Mouse (Mus musculus): ENCODE data around the gene Dbp. TPM values are rescaled to one million over a fixed set of nuclear protein-coding genes. Genes with fewer than 3 reads are reported as not detected.

The Dbp gene
- polyA plus RNA-seq, 1 experiment, result 5.6 TPM

DNA sequence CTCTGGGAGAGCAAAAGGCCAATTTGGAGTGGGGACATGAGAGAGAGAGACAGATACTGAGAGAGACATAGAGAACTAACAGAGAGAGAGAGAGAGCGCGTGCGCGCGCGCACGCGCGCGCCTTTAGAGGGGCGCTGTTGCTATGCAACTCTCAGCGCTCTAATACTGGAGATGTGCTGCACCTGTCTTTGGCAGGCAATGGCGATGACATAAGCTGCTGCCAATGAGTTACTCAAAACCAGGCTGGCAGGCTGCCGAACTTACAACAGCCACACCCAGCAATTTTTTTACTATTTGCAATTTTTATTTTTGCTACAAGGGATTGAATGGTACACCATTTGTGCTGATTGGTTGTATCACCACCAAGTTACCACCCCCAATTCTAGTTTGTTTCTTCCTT, 37.1 kb upstream of the Dbp start:
- no peak for TF ChIP-seq USF1 (IDR thresholded peaks at IDR 0.05; ENCODE audit: low read depth)
- TF ChIP-seq MYOG (IDR thresholded peaks at IDR 0.05; ENCODE audit: control insufficient read depth, extremely low read depth, insufficient read length), result no peak
- no peak for TF ChIP-seq CEBPB (IDR thresholded peaks at IDR 0.05; ENCODE audit: low read depth)
- TF ChIP-seq CTCF (IDR thresholded peaks at IDR 0.05; ENCODE audit: control insufficient read depth, insufficient read depth, insufficient read length), result no peak
- TF ChIP-seq MAX (IDR thresholded peaks at IDR 0.05), result no peak
- TF ChIP-seq FOSL1 (IDR thresholded peaks at IDR 0.05; ENCODE audit: insufficient read depth, low read length, poor library complexity, severe bottlenecking), result no peak
- no peak for TF ChIP-seq MYOD1 (IDR thresholded peaks at IDR 0.05; ENCODE audit: control insufficient read depth, insufficient read length, low read depth)
- Histone ChIP-seq H3K4me3 (ENCODE audit: insufficient read depth, poor library complexity, severe bottlenecking) (no peak overlapping the region), H3K27me3 (ENCODE audit: control insufficient read depth, insufficient read depth, insufficient read length) (no peaks in the 10 kb centered on the region), H3K79me2 (ENCODE audit: control insufficient read depth, insufficient read depth) (no peaks in the 10 kb centered on the region), H3K79me3 (ENCODE audit: low read depth) (no peaks in the 10 kb centered on the region), H3ac (ENCODE audit: control insufficient read depth, insufficient read length, low read depth) (no peak overlapping the region), H3K36me3 (ENCODE audit: control insufficient read depth, insufficient read depth) (no peaks in the 10 kb centered on the region)

- no peaks in the 10 kb centered on the region for H3K36me3 ChIP-seq (ENCODE audit: control insufficient read depth, insufficient read depth)
- H3K79me3 ChIP-seq (ENCODE audit: low read depth), result no peaks in the 10 kb centered on the region
- TF ChIP-seq MYOG (IDR thresholded peaks at IDR 0.05; ENCODE audit: control insufficient read depth, extremely low read depth, insufficient read length), result no peak
- no peak overlapping the region for H3K4me3 ChIP-seq (ENCODE audit: insufficient read depth, poor library complexity, severe bottlenecking)
- no peaks in the 10 kb centered on the region for H3K79me2 ChIP-seq (ENCODE audit: control insufficient read depth, insufficient read depth)
- no peaks in the 10 kb centered on the region for H3K27me3 ChIP-seq (ENCODE audit: control insufficient read depth, insufficient read depth, insufficient read length)
- no peak overlapping the region for H3ac ChIP-seq (ENCODE audit: control insufficient read depth, insufficient read length, low read depth)
Observed at GRCm38 (mm10) chr7:45668921-45669320, 36.0 kb upstream of the Dbp start.

DNA sequence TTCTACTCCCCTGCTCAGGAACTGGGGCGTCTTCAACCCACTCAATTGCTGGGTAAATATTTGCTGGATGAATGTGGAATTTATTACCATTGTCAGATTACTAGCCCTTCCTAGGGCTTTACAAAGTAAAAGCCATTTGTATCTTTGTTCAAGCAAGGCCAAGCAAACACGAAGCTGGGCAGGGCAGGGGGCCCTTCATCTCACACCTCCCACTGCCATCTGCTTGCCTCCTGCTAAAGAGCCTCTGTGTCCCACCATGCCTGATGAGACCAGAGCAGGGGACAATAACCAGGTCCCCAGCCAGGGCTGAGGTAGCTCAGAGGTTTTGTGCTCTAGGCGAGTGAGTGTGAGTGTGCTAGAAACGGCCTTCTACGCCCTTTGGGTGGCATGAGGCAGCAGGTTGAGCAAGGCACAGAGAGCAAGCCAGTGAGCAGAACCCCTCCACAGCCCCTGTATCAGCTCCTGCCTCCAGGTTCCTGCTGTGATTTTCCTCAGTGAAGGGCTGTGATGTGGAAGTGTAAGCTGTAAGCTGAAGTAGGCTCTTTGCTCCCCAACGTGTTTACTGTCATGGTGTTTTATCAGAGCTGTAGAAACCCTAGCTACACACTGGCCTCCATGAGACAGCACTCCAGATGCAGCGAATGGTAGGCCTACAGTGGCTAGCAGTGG, 27.1 kb upstream of the Dbp start:
- H3K79me3 ChIP-seq (ENCODE audit: low read depth), result no peaks in the 10 kb centered on the region
- no peaks in the 10 kb centered on the region for H3K79me2 ChIP-seq (ENCODE audit: control insufficient read depth, insufficient read depth)
- TF ChIP-seq MYOD1 (IDR thresholded peaks at IDR 0.05; ENCODE audit: control insufficient read depth, insufficient read length, low read depth), result no peak
- TF ChIP-seq USF1 (IDR thresholded peaks at IDR 0.05; ENCODE audit: low read depth), result no peak
- no peak for TF ChIP-seq CEBPB (IDR thresholded peaks at IDR 0.05; ENCODE audit: low read depth)
- no peak for TF ChIP-seq MYOG (IDR thresholded peaks at IDR 0.05; ENCODE audit: control insufficient read depth, extremely low read depth, insufficient read length)
- TF ChIP-seq MAX (IDR thresholded peaks at IDR 0.05), result no peak
- TF ChIP-seq CTCF (IDR thresholded peaks at IDR 0.05; ENCODE audit: control insufficient read depth, insufficient read depth, insufficient read length), result no peak
- TF ChIP-seq FOSL1 (IDR thresholded peaks at IDR 0.05; ENCODE audit: insufficient read depth, low read length, poor library complexity, severe bottlenecking), result no peak
- H3ac ChIP-seq (ENCODE audit: control insufficient read depth, insufficient read length, low read depth), result no peak overlapping the region
- H3K4me3 ChIP-seq (ENCODE audit: insufficient read depth, poor library complexity, severe bottlenecking), result no peak overlapping the region
- no peaks in the 10 kb centered on the region for H3K27me3 ChIP-seq (ENCODE audit: control insufficient read depth, insufficient read depth, insufficient read length)
- no peaks in the 10 kb centered on the region for H3K36me3 ChIP-seq (ENCODE audit: control insufficient read depth, insufficient read depth)

GRCm38 (mm10) chr7:45678513-45678912, 26.4 kb upstream of the Dbp start:
- H3K27me3 ChIP-seq (ENCODE audit: control insufficient read depth, insufficient read depth, insufficient read length), result no peaks in the 10 kb centered on the region
- no peaks in the 10 kb centered on the region for H3K79me2 ChIP-seq (ENCODE audit: control insufficient read depth, insufficient read depth)
- H3K36me3 ChIP-seq (ENCODE audit: control insufficient read depth, insufficient read depth), result no peaks in the 10 kb centered on the region
- H3K79me3 ChIP-seq (ENCODE audit: low read depth), result no peaks in the 10 kb centered on the region
- H3ac ChIP-seq (ENCODE audit: control insufficient read depth, insufficient read length, low read depth), result no peak overlapping the region
- TF ChIP-seq CTCF (IDR thresholded peaks at IDR 0.05; ENCODE audit: control insufficient read depth, insufficient read depth, insufficient read length) (no peak), MAX (IDR thresholded peaks at IDR 0.05) (no peak), MYOG (IDR thresholded peaks at IDR 0.05; ENCODE audit: control insufficient read depth, extremely low read depth, insufficient read length) (no peak), MYOD1 (IDR thresholded peaks at IDR 0.05; ENCODE audit: control insufficient read depth, insufficient read length, low read depth) (no peak), USF1 (IDR thresholded peaks at IDR 0.05; ENCODE audit: low read depth) (no peak), FOSL1 (IDR thresholded peaks at IDR 0.05; ENCODE audit: insufficient read depth, low read length, poor library complexity, severe bottlenecking) (no peak), CEBPB (IDR thresholded peaks at IDR 0.05; ENCODE audit: low read depth) (no peak)
- H3K4me3 ChIP-seq (ENCODE audit: insufficient read depth, poor library complexity, severe bottlenecking), result no peak overlapping the region

DNA sequence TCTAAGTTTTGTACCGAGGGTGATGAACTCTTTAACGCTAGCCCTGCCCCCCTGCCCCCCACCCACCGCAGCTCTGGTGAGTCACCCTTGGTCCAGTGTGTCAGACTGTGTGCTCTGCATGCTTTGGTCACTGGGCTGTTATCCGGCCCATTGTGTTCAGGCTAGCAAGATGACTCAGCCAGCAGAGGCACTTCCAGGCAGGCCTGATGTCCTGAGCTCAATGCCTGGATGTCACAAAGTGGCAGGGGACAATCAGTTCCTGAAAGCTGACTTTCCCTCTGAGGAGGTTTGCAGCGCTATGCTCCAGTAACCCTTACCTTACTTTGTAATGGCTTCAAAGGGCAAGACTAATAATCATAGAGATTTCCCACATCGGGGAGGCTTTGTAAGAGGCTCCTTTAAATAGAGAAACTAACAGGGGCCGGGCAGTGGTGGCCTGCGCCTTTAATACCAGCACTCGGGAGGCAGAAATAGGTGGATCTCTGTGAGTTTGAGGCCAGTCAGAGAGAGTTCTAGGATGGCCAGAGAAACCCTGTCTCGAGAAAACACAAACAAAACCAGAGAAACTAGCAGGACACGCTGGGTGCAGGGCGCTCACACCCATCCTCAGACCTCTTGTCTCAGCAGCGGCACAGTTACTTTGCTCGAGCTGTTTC, 24.8 kb upstream of the Dbp start:
- no peaks in the 10 kb centered on the region for H3K27me3 ChIP-seq (ENCODE audit: control insufficient read depth, insufficient read depth, insufficient read length)
- H3ac ChIP-seq (ENCODE audit: control insufficient read depth, insufficient read length, low read depth), result no peak overlapping the region
- no peak overlapping the region for H3K4me3 ChIP-seq (ENCODE audit: insufficient read depth, poor library complexity, severe bottlenecking)

More for the DNA sequence above, 24.8 kb upstream of the Dbp start:
- Histone ChIP-seq H3K36me3 (ENCODE audit: control insufficient read depth, insufficient read depth) (no peaks in the 10 kb centered on the region), H3K79me2 (ENCODE audit: control insufficient read depth, insufficient read depth) (no peaks in the 10 kb centered on the region), H3K79me3 (ENCODE audit: low read depth) (no peaks in the 10 kb centered on the region)
- TF ChIP-seq MYOG (IDR thresholded peaks at IDR 0.05; ENCODE audit: control insufficient read depth, extremely low read depth, insufficient read length), result no peak
- peak; percentile 70 for TF ChIP-seq FOSL1 (IDR thresholded peaks at IDR 0.05; ENCODE audit: insufficient read depth, low read length, poor library complexity, severe bottlenecking)
- TF ChIP-seq CTCF (IDR thresholded peaks at IDR 0.05; ENCODE audit: control insufficient read depth, insufficient read depth, insufficient read length), result no peak
- TF ChIP-seq MAX (IDR thresholded peaks at IDR 0.05), result peak; percentile 84

Data from C2C12 (cell line).